Mouse (Mus musculus): ENCODE measurements around the gene Tia1.

Gene Tia1

GRCm38 (mm10) chr6:86479816-86480188 lies 75.8 kb downstream of the Tia1 start:
- DNase-seq (ENCODE audit: low read depth in 1 of 2, low spot score in 2 of 2): no peak

- DNase-seq (ENCODE audit: low read depth in 1 of 2, low spot score in 2 of 2): no peak
These were observed 76.3 kb downstream of the Tia1 start for GRCm38 (mm10) chr6:86480189-86480831.

GRCm38 (mm10) chr6:86481871-86482270 lies 77.9 kb downstream of the Tia1 start:
- DNase-seq (ENCODE audit: low read depth in 1 of 2, low spot score in 2 of 2): no peak

Measured in monocyte, adult 2 months (primary cell).